Mouse (Mus musculus) forebrain, embryonic 13.5 days (tissue): ENCODE data around the gene Hist4h4. TPM values are rescaled to one million over a fixed set of nuclear protein-coding genes. Genes with fewer than 3 reads are reported as not detected.

ENCODE experiments used
- ATAC-seq: fragments of 200-750 bp; cut with Nextera tagmentation; 2 replicates; pipeline ENCODE4 v1.8.0; 2017
- H3K27ac ChIP-seq: fragments of 300-500 bp; sonication (generic); 2 replicates; pipeline ENCODE4 v1.5.1; 2015; ENCODE audit warnings: inconsistent platforms, mild to moderate bottlenecking, moderate library complexity
- H3K27me3 ChIP-seq: fragments of 300-500 bp; sonication (generic); 2 replicates; pipeline ENCODE4 v1.6.1; 2015; ENCODE audit warnings: mild to moderate bottlenecking, inconsistent platforms
- H3K36me3 ChIP-seq: fragments of 300-500 bp; sonication (generic); 2 replicates; pipeline ENCODE4 v1.6.1; 2015; ENCODE audit warnings: mild to moderate bottlenecking, inconsistent platforms; ENCODE audit not compliant: poor library complexity, severe bottlenecking
- H3K4me1 ChIP-seq: fragments of 300-500 bp; sonication (generic); 2 replicates; pipeline ENCODE4 v1.6.1; 2015; ENCODE audit warnings: inconsistent platforms
- H3K4me2 ChIP-seq: fragments of 300-500 bp; sonication (generic); 2 replicates; pipeline ENCODE4 v1.6.1; 2015; ENCODE audit warnings: inconsistent platforms, mild to moderate bottlenecking, moderate library complexity
- H3K4me3 ChIP-seq: fragments of 300-500 bp; sonication (generic); 2 replicates; pipeline ENCODE4 v1.5.1; 2015; ENCODE audit warnings: mild to moderate bottlenecking, inconsistent platforms
- H3K9ac ChIP-seq: fragments of 300-500 bp; sonication (generic); 2 replicates; pipeline ENCODE4 v1.6.1; 2015; ENCODE audit warnings: mild to moderate bottlenecking, inconsistent platforms
- H3K9me3 ChIP-seq: fragments of 300-500 bp; sonication (generic); replicated peaks from 2 replicates; pipeline ENCODE4 v1.6.1; 2016; ENCODE audit warnings: inconsistent platforms
- WGBS: fragments of 180-500 bp; shearing (Covaris S2); methylation state at CpG from one replicate; pipeline ENCODE4 v1.1.7; 2015; 5-methylcytosine and 5-hydroxymethylcytosine counted together
- polyA plus RNA-seq: library from polyadenylated mRNA; unstranded; fragments of >200 nt; fragmentation: Nextera tagmentation; extraction: Ambion mirVana; gene quantifications from 2 replicates; pipeline ENCODE4 v1.2.1, GENCODE M21; 2015

Hist4h4 gene
- polyA plus RNA-seq, 1 experiment from 2014 or later, result 1.2 TPM

DNA sequence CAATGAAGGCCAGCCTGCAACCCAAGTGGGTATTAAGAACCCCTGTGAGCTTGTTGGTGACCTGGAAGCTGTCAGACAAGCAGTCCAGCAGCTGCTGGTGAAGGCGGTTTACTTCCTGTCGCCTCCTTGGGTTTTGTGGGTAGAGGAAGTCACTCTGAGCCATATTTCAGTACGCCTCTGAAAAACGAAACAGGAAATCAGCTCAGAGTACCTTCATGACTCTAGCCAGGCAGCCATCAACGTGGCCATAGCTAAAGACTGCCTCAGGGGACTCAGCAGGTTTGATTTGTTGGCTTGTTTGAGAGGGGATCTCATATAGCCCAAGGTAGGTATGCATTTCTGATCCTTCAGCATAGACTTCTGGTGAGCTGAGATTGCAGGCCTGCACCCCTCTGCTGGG, 27.5 kb upstream of the Hist4h4 start:
- peaks cover 12% of the 10 kb centered on the region; the same call in 1 of the 2 replicates for H3K27me3 ChIP-seq
- H3K4me1 ChIP-seq, result peaks cover 9% of the 10 kb centered on the region
- WGBS, result 77% methylated on average over 5 of the region's 5 CpGs
- H3K9ac ChIP-seq, result no peak overlapping the region
- H3K27ac ChIP-seq, result no peak overlapping the region
- no peaks in the 10 kb centered on the region for H3K36me3 ChIP-seq
- no peak for ATAC-seq
- no peaks in the 10 kb centered on the region for H3K9me3 ChIP-seq
- H3K4me3 ChIP-seq, result no peak overlapping the region
- H3K4me2 ChIP-seq, result no peak overlapping the region

DNA sequence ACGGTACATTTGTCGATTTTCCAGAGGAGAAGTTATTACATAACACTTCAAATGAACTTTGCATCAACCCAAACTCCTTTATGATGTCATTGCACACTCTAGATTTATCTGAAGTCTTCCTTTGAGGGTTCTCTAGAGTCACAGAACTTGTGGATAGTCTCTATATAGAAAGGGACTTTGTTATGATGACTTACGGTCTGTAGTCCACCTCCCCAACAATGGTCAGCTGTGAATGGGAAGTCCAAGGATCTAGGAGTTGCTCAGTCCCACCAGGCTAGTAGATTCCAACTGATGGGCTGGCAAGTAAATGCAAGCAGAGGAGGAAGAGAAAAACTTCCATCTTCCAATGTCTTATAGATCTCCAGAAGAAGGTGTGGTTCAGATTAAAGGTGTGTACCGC, 24.5 kb upstream of the Hist4h4 start:
- peak overlapping the region; percentile 79 for H3K4me3 ChIP-seq
- peaks cover 13% of the 10 kb centered on the region for H3K4me1 ChIP-seq
- H3K36me3 ChIP-seq, result peaks cover 18% of the 10 kb centered on the region
- H3K27me3 ChIP-seq, result peaks cover 12% of the 10 kb centered on the region; the same call in 1 of the 2 replicates
- H3K9me3 ChIP-seq, result no peaks in the 10 kb centered on the region
- 35% methylated on average over 4 of the region's 4 CpGs for WGBS
- H3K9ac ChIP-seq, result peak overlapping the region; percentile 61
- peak overlapping the region; percentile 58; the same call in 1 of the 2 replicates for H3K27ac ChIP-seq
- peak overlapping the region; percentile 60 for H3K4me2 ChIP-seq
- no peak; the same call in 1 of the 2 replicates for ATAC-seq

DNA sequence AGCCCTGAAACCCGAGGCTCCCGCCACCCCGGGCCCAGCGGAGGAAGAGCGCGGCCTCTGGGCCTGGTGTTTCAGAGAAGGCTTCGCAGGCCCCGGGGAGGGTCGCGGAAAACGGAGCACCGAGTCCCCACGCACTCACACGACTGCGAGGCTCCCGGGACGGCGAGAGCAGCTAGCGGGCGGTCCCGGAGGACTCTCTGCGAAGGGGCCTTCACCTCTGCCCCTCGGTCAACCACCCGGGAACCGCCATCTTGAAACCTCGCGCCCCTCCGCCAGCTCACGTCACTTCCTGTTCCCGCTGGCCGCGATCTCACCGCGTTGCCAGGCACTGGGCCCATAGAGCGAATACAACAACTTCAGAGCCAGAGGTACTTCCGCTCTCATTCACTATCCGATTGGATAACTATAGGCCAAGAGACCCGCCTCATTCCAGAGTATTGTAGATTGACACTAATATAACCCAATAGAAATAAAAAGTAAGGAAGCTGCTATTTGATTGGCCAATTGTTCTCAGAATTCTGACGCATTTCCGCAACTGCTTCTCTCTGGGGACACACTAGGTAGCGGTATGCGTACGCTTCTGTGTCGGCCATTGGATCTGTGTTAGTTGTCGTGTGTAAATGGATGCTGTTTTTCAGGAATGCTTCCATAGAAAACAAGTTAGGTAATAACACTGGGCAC, 23.8 kb upstream of the Hist4h4 start, which contains the start of gene Wbp11:
Wbp11 (minus strand) TSS at position 353 of the 681 bp plus-strand sequence.
- peak; percentile 100 for ATAC-seq
- H3K4me3 ChIP-seq, result peak within 1 kb of the TSS; percentile 79
- H3K9ac ChIP-seq, result peak within 1 kb of the TSS; percentile 88
- no peaks in the 10 kb centered on the region for H3K9me3 ChIP-seq
- peak within 1 kb of the TSS; percentile 78 for H3K4me2 ChIP-seq
- peaks cover 13% of the 10 kb centered on the region for H3K4me1 ChIP-seq
- WGBS, result under 1% methylated on average over 45 of the region's 45 CpGs
- peak within 1 kb of the TSS; percentile 58; the same call in 1 of the 2 replicates for H3K27ac ChIP-seq
- peaks cover 21% of the 10 kb centered on the region for H3K36me3 ChIP-seq
- peaks cover 12% of the 10 kb centered on the region; the same call in 1 of the 2 replicates for H3K27me3 ChIP-seq

DNA sequence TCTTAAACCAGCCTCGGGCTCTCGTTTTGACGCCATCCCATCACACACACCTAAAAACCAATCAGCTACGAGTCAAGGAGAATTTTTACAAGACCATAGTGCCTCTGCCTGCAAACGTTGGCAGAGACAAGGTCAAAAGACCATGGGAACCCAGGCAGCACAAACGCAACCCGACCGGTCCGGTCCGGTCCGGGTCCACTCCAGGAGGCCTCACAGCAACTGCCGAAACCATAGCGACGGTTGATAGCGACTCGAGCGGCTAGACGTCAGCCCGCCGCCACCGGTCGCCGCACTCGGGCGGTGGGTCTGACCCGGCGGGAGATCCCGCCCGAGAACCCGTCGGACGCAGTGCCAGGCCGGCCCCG, 23.3 kb upstream of the Hist4h4 start, which contains the start of gene BC049715:
BC049715 (plus strand) TSS at position 111 of the 365 bp plus-strand sequence.
- Histone ChIP-seq H3K27ac (peak within 1 kb of the TSS; percentile 58; the same call in 1 of the 2 replicates), H3K9ac (peak within 1 kb of the TSS; percentile 88), H3K4me3 (peak within 1 kb of the TSS; percentile 79), H3K4me2 (peak within 1 kb of the TSS; percentile 78), H3K4me1 (peaks cover 13% of the 10 kb centered on the region), H3K9me3 (no peaks in the 10 kb centered on the region), H3K36me3 (peaks cover 26% of the 10 kb centered on the region), H3K27me3 (peaks cover 12% of the 10 kb centered on the region; the same call in 1 of the 2 replicates)
- WGBS, result under 1% methylated on average over 34 of the region's 34 CpGs
- no peak; the same call in 1 of the 2 replicates for ATAC-seq

DNA sequence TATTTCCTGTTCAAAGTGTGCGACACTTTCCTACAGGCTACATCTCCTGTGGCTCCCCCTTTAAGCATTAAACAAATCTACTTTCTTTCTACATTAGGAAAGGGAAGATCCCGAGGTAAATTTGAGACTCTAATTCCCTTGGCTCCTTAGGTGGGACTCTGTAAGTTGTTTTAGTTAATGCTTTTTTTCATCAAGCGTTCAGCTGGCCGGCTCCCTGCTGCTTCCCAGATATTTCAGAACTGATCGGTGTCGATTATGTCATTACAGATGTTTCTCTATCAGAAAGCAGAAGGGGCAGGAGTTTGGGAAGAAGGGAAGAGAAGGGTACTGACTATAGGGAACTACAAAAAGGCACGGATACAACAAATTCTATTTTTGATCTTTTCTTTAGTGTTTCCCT, 22.9 kb upstream of the Hist4h4 start:
- no peak for ATAC-seq
- H3K9ac ChIP-seq, result peak overlapping the region; percentile 88
- peaks cover 12% of the 10 kb centered on the region; the same call in 1 of the 2 replicates for H3K27me3 ChIP-seq
- H3K36me3 ChIP-seq, result peaks cover 30% of the 10 kb centered on the region
- no peaks in the 10 kb centered on the region for H3K9me3 ChIP-seq
- H3K4me3 ChIP-seq, result peak overlapping the region; percentile 79
- WGBS, result 18% methylated on average over 7 of the region's 7 CpGs
- H3K4me2 ChIP-seq, result peak overlapping the region; percentile 78
- no peak overlapping the region for H3K27ac ChIP-seq
- peaks cover 13% of the 10 kb centered on the region for H3K4me1 ChIP-seq

DNA sequence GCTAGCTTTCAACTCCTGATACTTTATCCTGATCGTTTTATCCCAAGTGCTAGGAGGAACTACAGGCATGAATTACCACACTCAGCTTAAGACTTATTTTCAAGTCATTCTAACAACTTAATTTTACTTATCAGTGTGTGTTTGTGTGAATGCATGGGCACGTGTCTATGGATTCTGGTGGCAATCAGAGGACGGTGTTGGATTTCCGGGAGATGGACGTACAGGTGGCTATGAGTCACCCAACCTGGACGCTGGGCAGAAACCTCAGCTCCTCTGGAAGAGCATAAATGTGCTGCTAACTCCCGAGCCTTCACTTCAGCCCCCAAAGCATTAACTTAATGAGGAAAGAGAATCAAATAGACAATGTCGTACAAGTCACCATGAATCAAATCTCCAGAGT, 20.8 kb upstream of the Hist4h4 start:
- no peak for ATAC-seq
- Histone ChIP-seq H3K4me1 (peaks cover 13% of the 10 kb centered on the region), H3K36me3 (peaks cover 51% of the 10 kb centered on the region), H3K9me3 (no peaks in the 10 kb centered on the region), H3K4me2 (no peak overlapping the region), H3K4me3 (no peak overlapping the region), H3K27ac (no peak overlapping the region), H3K27me3 (no peaks in the 10 kb centered on the region), H3K9ac (no peak overlapping the region)
- WGBS, result 95% methylated on average over 8 of the region's 8 CpGs

DNA sequence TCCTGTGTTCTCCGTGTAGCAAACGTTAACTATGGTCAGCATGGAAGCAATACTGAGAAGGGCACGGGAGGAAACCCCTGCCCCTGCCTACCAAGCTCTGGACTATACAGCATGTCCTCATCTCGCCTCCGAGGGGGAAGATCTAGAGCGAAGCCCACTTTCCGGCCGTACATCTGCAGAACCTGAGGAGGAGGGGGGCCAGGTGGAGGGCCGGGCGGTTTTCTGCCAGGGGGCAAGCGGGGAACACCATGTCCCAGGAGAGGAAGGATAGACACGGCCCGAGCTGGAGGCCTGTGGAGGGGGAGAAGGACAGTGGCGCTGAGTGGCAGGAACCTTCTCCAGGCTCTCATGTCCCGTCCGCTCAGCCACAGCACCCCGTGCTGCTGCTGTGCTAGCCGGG, 16.9 kb upstream of the Hist4h4 start:
- no peak overlapping the region for H3K4me2 ChIP-seq
- WGBS, result 97% methylated on average over 18 of the region's 18 CpGs
- H3K27ac ChIP-seq, result no peak overlapping the region
- no peak overlapping the region for H3K4me3 ChIP-seq
- no peaks in the 10 kb centered on the region for H3K27me3 ChIP-seq
- H3K36me3 ChIP-seq, result peaks cover 90% of the 10 kb centered on the region
- no peak for ATAC-seq
- no peak overlapping the region for H3K9ac ChIP-seq
- H3K9me3 ChIP-seq, result no peaks in the 10 kb centered on the region
- no peaks in the 10 kb centered on the region for H3K4me1 ChIP-seq

DNA sequence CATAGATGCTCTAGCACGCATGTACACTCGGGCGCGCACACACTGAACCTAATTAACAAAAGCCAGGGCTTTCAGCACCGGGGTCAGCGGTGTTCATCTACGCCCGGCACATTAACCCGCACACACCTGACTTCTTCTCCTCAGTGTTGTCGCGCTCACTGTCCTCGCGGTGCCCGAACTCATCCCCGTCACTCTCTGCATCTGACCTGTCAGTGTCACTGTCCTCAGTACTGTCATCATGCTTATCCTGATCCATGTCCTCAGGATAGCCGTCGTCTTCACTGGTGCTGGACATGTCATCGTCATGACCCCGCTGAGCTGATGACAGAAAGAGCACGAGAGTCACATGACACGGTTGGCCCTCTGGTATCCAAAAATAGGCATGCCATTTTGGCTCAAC, 16.2 kb upstream of the Hist4h4 start:
- H3K9ac ChIP-seq, result no peak overlapping the region
- H3K27me3 ChIP-seq, result no peaks in the 10 kb centered on the region
- no peak overlapping the region for H3K4me3 ChIP-seq
- H3K27ac ChIP-seq, result no peak overlapping the region
- ATAC-seq, result no peak
- WGBS, result 96% methylated on average over 21 of the region's 21 CpGs
- peaks cover 92% of the 10 kb centered on the region for H3K36me3 ChIP-seq
- H3K4me2 ChIP-seq, result no peak overlapping the region
- H3K4me1 ChIP-seq, result no peaks in the 10 kb centered on the region
- no peaks in the 10 kb centered on the region for H3K9me3 ChIP-seq

DNA sequence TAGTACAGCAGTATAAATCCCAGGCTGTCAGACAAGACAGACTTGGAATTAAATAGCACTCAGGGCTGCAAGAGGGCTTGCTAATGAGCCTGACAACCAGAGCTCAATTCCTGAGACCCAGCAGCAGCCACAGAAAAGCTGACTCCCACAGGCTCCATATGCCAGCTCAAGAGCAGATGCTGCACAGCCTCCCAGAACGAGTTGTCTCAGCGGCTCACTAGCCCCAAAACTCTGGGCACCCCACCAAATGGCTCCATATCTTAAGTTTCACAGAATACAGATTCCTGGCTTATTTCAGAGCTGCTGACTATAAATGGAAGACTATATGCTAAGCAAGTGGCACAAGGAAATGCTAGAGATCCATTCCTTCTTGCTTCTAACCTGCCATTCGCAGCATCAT, 13.3 kb upstream of the Hist4h4 start:
- H3K4me1 ChIP-seq, result no peaks in the 10 kb centered on the region
- H3K36me3 ChIP-seq, result peaks cover 95% of the 10 kb centered on the region
- ATAC-seq, result peak; percentile 46; the same call in 1 of the 2 replicates
- no peaks in the 10 kb centered on the region for H3K9me3 ChIP-seq
- H3K4me2 ChIP-seq, result no peak overlapping the region
- H3K9ac ChIP-seq, result no peak overlapping the region
- H3K27ac ChIP-seq, result no peak overlapping the region
- no peak overlapping the region for H3K4me3 ChIP-seq
- 100% methylated on average over 3 of the region's 3 CpGs for WGBS
- H3K27me3 ChIP-seq, result no peaks in the 10 kb centered on the region

DNA sequence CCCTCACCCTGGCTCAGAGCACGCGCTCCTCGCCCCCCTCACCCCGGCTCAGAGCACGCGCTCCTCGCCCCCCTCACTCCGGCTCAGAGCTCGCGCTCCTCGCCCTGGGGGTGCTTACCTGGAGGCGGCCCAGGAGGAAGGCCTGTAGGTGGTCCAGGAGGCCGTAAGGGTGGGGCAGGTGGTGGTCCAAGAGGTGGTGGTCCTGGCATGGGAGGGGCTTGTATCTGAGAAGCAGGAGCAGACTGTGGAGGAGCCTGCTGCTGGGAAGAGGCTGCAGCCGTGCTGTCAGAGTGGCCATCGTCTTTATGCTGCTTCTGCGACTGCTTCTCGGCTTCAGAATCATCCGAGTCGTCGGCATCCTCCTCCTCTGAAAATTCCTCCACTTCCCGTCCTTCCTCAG, 12.6 kb upstream of the Hist4h4 start:
- H3K4me1 ChIP-seq, result no peaks in the 10 kb centered on the region
- 94% methylated on average over 21 of the region's 21 CpGs for WGBS
- no peaks in the 10 kb centered on the region for H3K9me3 ChIP-seq
- ATAC-seq, result no peak
- no peak overlapping the region for H3K27ac ChIP-seq
- H3K4me3 ChIP-seq, result no peak overlapping the region
- H3K36me3 ChIP-seq, result peaks cover 95% of the 10 kb centered on the region
- no peak overlapping the region for H3K9ac ChIP-seq
- no peaks in the 10 kb centered on the region for H3K27me3 ChIP-seq
- no peak overlapping the region for H3K4me2 ChIP-seq

DNA sequence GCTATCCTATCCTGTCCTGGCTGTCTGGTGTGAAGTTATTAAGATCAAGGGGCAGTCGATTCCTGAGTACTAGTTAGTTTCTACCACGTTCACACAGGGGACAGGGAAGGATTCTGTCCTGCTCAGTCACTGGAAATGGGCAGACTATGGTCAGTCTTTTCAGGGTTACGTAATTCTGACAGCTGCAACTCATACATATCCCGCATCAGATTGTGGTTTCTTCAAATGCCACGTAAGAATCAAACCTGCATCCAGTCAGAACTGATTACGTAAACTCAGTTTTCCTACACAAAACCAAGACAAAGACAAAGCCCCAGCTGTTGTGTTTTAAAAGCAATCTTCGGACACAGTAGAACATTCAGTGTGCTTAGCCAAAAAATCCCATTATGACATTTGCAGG, 11.2 kb upstream of the Hist4h4 start:
- Histone ChIP-seq H3K4me1 (no peaks in the 10 kb centered on the region), H3K4me3 (no peak overlapping the region), H3K27ac (no peak overlapping the region), H3K36me3 (peaks cover 89% of the 10 kb centered on the region), H3K9ac (no peak overlapping the region), H3K9me3 (no peaks in the 10 kb centered on the region), H3K4me2 (no peak overlapping the region), H3K27me3 (no peaks in the 10 kb centered on the region)
- WGBS, result 95% methylated on average over 7 of the region's 7 CpGs
- ATAC-seq, result no peak

DNA sequence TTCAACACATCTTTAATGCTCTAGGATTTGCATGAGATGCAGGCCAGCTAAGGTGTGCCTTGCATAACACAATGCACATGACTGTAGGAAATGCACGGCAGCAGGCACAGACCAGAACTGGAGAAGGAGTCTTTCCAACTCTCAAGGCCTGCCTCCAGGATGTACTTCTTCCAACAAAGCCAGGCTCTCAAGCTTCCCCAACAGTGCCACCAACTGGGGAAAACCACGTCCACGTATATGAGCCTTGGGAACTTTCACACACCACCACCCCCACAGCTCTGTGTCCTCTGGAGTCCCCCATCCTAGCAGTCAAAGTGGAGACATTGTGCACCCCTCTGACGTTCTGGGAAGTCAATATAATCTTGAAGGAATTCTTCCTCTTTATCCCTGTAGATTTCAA, 8.9 kb upstream of the Hist4h4 start:
- peaks cover 16% of the 10 kb centered on the region for H3K4me1 ChIP-seq
- H3K4me3 ChIP-seq, result no peak overlapping the region
- ATAC-seq, result no peak
- no peak overlapping the region for H3K27ac ChIP-seq
- 50% methylated on average over 4 of the region's 4 CpGs for WGBS
- H3K9ac ChIP-seq, result no peak overlapping the region
- H3K9me3 ChIP-seq, result no peaks in the 10 kb centered on the region
- H3K27me3 ChIP-seq, result no peaks in the 10 kb centered on the region
- peaks cover 67% of the 10 kb centered on the region for H3K36me3 ChIP-seq
- no peak overlapping the region for H3K4me2 ChIP-seq
